Mouse (Mus musculus) liver, embryonic 13.5 days (tissue): ENCODE measurements around the gene B3gnt8. TPM values are rescaled to one million over a fixed set of nuclear protein-coding genes. Genes with fewer than 3 reads are reported as not detected.

ENCODE experiments used
- ATAC-seq: fragments of 200-750 bp; cut with Nextera tagmentation; 2 replicates; pipeline ENCODE4 v1.8.0; 2017; ENCODE audit warnings: low read depth, mild to moderate bottlenecking, moderate number of reproducible peaks, moderate library complexity
- DNase-seq: peaks from one replicate; pipeline ENCODE4 v3.0.0; 2022
- H3K27ac ChIP-seq: fragments of 300-500 bp; sonication (generic); 2 replicates; pipeline ENCODE4 v1.5.1; 2015; ENCODE audit warnings: moderate library complexity, mild to moderate bottlenecking, inconsistent platforms
- H3K27me3 ChIP-seq: fragments of 300-500 bp; sonication (generic); 2 replicates; pipeline ENCODE4 v1.6.1; 2015; ENCODE audit warnings: mild to moderate bottlenecking, inconsistent platforms
- H3K36me3 ChIP-seq: fragments of 300-500 bp; sonication (generic); 2 replicates; pipeline ENCODE4 v1.6.1; 2015; ENCODE audit warnings: mild to moderate bottlenecking, inconsistent platforms
- H3K4me1 ChIP-seq: fragments of 300-500 bp; sonication (generic); replicated peaks from 2 replicates; pipeline ENCODE4 v1.6.1; 2015; ENCODE audit warnings: inconsistent platforms
- H3K4me2 ChIP-seq: fragments of 300-500 bp; sonication (generic); 2 replicates; pipeline ENCODE4 v1.6.1; 2015; ENCODE audit warnings: inconsistent platforms, mild to moderate bottlenecking, moderate library complexity
- H3K4me3 ChIP-seq: fragments of 300-500 bp; sonication (generic); replicated peaks from 2 replicates; pipeline ENCODE4 v1.5.1; 2015; ENCODE audit warnings: mild to moderate bottlenecking, inconsistent platforms
- H3K9ac ChIP-seq: fragments of 300-500 bp; sonication (generic); 2 replicates; pipeline ENCODE4 v1.6.1; 2015; ENCODE audit warnings: mild to moderate bottlenecking, inconsistent platforms
- H3K9me3 ChIP-seq: fragments of 300-500 bp; sonication (generic); replicated peaks from 2 replicates; pipeline ENCODE4 v1.6.1; 2016; ENCODE audit warnings: inconsistent platforms
- WGBS: fragments of 180-500 bp; shearing (Covaris S2); methylation state at CpG from one replicate; pipeline ENCODE4 v1.1.7; 2015; ENCODE audit not compliant: insufficient replicate concordance; 5-methylcytosine and 5-hydroxymethylcytosine counted together
- polyA plus RNA-seq: library from polyadenylated mRNA; unstranded; fragments of >200 nt; fragmentation: Nextera tagmentation; extraction: Ambion mirVana; gene quantifications from 2 replicates; pipeline ENCODE4 v1.2.1, GENCODE M21; 2015

The B3gnt8 gene
- polyA plus RNA-seq, 1 experiment from 2014 or later: 2.2 TPM

DNA sequence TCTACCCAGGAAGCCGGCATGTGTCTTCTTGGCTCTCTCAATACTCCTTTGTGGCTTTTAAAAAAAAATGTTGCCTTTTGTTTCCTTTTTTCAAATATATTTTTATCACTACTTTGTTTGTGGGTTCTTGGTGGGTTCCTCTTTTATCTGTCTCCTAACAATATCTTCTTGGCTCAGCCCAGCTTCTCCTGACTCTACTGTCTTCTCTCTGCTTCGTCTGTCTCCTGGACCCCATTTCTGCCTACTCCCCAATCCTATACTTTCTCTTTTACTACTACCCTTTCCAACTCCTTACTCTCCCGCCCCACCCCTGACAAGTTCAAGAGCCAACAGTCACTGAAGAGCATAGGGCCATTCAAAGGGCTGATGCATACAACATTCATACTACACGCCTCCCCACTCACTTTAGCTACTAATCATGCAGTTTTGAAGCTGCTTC lies 19.8 kb upstream of the B3gnt8 start:
- Histone ChIP-seq H3K36me3 (no peaks in the 10 kb centered on the region), H3K9me3 (no peaks in the 10 kb centered on the region), H3K27me3 (no peaks in the 10 kb centered on the region), H3K4me3 (no peak overlapping the region), H3K27ac (no peak overlapping the region), H3K9ac (no peak overlapping the region), H3K4me2 (no peak overlapping the region), H3K4me1 (peaks cover 14% of the 10 kb centered on the region)
- DNase-seq: no peak
- ATAC-seq: no peak
- 18% methylated on average over 4 of the region's 4 CpGs for WGBS

- H3K27ac ChIP-seq: no peak overlapping the region
- no peaks in the 10 kb centered on the region for H3K9me3 ChIP-seq
- DNase-seq (no peak), ATAC-seq (no peak)
- H3K4me3 ChIP-seq: no peak overlapping the region
- H3K4me2 ChIP-seq: no peak overlapping the region
- 49% methylated on average over 2 of the region's 2 CpGs for WGBS
- H3K9ac ChIP-seq: no peak overlapping the region
- no peaks in the 10 kb centered on the region for H3K27me3 ChIP-seq
- H3K36me3 ChIP-seq: no peaks in the 10 kb centered on the region
- peaks cover 14% of the 10 kb centered on the region for H3K4me1 ChIP-seq
Observed at GRCm38 (mm10) chr7:25607196-25607595, 19.3 kb upstream of the B3gnt8 start.

DNA sequence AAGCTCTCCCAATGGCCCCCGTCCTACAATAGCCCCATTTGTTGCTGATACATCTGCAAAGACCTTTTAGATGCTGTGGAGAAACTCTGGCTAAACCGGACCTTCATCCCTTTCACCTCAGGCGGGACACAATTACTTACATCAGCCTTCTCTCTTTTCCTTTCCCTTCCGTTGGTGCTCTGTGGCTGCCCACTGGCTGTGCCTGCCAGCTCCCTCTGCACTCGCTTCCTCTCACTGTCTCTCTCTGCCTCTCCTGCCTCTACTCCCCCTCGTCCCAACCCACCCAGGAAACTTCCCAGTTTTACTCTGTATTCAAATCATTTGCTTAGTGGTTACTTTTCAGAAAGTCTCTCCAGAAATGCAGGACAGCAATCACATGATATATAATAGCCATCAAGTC lies 16.4 kb upstream of the B3gnt8 start:
- no peak for ATAC-seq
- Histone ChIP-seq H3K4me2 (no peak overlapping the region), H3K27ac (no peak overlapping the region), H3K9me3 (no peaks in the 10 kb centered on the region), H3K36me3 (no peaks in the 10 kb centered on the region), H3K9ac (no peak overlapping the region), H3K27me3 (no peaks in the 10 kb centered on the region), H3K4me3 (no peak overlapping the region), H3K4me1 (peaks cover 14% of the 10 kb centered on the region)
- 26% methylated on average over 6 of the region's 6 CpGs for WGBS
- DNase-seq: no peak

DNA sequence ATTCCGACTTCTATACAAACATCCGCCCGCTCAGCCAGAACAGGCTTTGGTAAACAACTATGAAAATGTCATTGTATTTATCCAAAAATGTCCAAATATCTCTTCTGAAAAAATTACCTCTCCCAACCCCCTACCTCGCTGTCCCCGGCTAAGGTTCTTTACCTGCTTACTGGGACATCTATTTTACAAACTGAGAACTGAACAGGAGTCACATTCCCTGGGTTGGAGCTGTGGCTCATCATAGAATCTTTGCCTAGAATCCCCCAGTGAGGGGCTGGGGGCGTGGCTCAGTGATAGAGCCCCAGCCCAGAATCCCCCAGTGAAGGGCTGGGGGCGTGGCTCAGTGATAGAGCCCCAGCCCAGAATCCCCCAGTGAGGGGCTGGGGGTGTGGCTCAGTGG lies 15.0 kb upstream of the B3gnt8 start:
- WGBS: 50% methylated on average over 7 of the region's 7 CpGs
- H3K4me1 ChIP-seq: peaks cover 22% of the 10 kb centered on the region
- no peaks in the 10 kb centered on the region for H3K9me3 ChIP-seq
- H3K9ac ChIP-seq: no peak overlapping the region
- H3K4me2 ChIP-seq: no peak overlapping the region
- no peaks in the 10 kb centered on the region for H3K27me3 ChIP-seq
- DNase-seq (no peak), ATAC-seq (no peak)
- no peak overlapping the region for H3K27ac ChIP-seq
- no peak overlapping the region for H3K4me3 ChIP-seq
- no peaks in the 10 kb centered on the region for H3K36me3 ChIP-seq

DNA sequence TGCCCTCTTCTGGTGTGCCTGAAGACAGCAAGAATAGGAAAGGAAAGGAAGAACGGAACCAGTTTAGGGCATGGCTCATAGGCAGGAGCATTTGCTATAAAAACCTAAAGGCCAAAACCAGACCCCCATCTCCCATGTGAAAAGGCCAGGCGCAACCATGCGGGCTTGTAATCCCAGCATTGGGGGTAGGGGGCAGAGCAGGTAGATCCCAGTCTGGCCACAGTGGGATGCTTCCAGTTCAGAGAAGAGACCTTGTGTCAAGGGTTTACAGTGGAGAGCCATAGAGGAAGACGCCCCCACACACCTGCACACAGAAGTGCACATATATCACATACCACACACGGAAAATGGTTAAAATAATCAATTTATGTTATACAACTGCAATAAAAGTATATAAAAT lies 12.4 kb upstream of the B3gnt8 start:
- Histone ChIP-seq H3K4me2 (no peak overlapping the region), H3K4me1 (peaks cover 19% of the 10 kb centered on the region), H3K9me3 (no peaks in the 10 kb centered on the region), H3K27me3 (no peaks in the 10 kb centered on the region), H3K27ac (no peak overlapping the region), H3K36me3 (no peaks in the 10 kb centered on the region), H3K9ac (no peak overlapping the region), H3K4me3 (no peak overlapping the region)
- ATAC-seq (no peak), DNase-seq (no peak)
- 75% methylated on average over 5 of the region's 5 CpGs for WGBS

GRCm38 (mm10) chr7:25614831-25615705 lies 11.4 kb upstream of the B3gnt8 start:
- Histone ChIP-seq H3K4me2 (no peak overlapping the region), H3K4me3 (no peak overlapping the region), H3K4me1 (peaks cover 22% of the 10 kb centered on the region), H3K27ac (no peak overlapping the region), H3K36me3 (no peaks in the 10 kb centered on the region), H3K9me3 (no peaks in the 10 kb centered on the region), H3K27me3 (no peaks in the 10 kb centered on the region), H3K9ac (no peak overlapping the region)
- WGBS: 52% methylated on average over 21 of the region's 21 CpGs
- ATAC-seq (no peak), DNase-seq (no peak)

DNA sequence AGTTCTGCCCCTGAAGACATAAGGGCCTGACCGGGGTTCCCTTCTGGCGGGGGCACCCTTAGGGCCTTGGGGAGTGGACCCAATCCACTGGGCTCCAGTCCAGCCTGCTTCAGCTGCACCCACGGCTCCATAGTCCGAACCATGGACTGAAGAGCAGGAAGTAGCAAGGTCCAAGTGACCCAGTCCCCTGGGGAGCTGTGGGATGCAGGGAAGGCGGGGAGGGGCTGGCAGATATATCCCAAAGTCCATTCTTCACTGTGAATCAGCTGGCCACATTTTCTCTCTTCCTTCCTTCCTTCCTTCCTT lies 10.8 kb upstream of the B3gnt8 start, which contains the start of gene Erich4:
TSS of gene Erich4 (minus strand) at position 187 of the 306 bp plus-strand sequence.
- H3K9me3 ChIP-seq: no peaks in the 10 kb centered on the region
- DNase-seq: no peak

DNA sequence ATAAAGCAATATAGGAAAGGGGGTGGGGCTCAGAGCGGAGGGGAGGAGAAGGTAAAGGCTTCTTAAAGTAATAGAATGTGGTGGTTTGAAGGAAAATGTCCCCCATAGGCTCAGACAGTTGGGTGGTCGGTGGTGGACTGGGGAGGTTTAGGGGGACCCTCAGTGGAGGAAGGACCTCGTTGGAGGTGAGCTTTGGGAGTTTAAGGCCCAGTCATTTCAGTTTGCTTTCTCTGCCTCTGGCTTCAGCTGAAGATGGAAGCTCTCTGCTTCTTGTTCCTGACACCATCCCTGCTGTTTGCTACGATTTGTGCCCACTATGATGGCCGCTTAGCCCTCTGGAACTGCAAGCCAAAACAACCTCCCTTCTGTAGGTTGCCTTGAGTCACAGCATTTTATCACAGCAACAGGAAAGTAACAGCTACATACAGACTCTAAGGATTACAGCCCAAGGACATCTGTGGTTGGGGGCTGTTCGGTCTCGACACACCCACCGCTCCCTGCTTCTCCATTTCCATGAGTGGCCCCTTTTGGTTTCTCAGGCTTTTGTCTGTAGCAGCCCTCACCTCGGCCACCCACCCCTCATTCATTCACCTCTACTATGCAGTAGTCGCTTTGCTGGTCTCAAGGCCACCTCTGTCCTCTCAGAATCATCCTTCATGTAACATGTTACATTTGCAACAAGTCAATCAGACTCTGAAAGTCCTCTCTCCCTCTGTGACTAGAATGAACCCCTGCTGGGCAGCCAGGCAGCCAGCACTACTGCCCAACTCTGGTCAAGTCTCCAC lies 8.9 kb upstream of the B3gnt8 start:
- no peaks in the 10 kb centered on the region for H3K27me3 ChIP-seq
- no peak overlapping the region for H3K9ac ChIP-seq
- H3K9me3 ChIP-seq: no peaks in the 10 kb centered on the region
- no peak overlapping the region for H3K4me3 ChIP-seq
- H3K4me2 ChIP-seq: no peak overlapping the region
- H3K4me1 ChIP-seq: peaks cover 24% of the 10 kb centered on the region
- WGBS: 69% methylated on average over 10 of the region's 10 CpGs
- ATAC-seq (no peak), DNase-seq (no peak)
- no peak overlapping the region for H3K27ac ChIP-seq
- peaks cover 9% of the 10 kb centered on the region; the same call in 1 of the 2 replicates for H3K36me3 ChIP-seq

More for the DNA sequence above, 10.8 kb upstream of the B3gnt8 start, which contains the start of gene Erich4:
- Histone ChIP-seq H3K27ac (no peak within 1 kb of the TSS), H3K4me1 (peaks cover 24% of the 10 kb centered on the region), H3K4me2 (no peak within 1 kb of the TSS), H3K27me3 (no peaks in the 10 kb centered on the region), H3K9ac (no peak within 1 kb of the TSS), H3K36me3 (no peaks in the 10 kb centered on the region), H3K4me3 (no peak within 1 kb of the TSS)
- no peak for ATAC-seq
- 62% methylated on average over 5 of the region's 5 CpGs for WGBS

DNA sequence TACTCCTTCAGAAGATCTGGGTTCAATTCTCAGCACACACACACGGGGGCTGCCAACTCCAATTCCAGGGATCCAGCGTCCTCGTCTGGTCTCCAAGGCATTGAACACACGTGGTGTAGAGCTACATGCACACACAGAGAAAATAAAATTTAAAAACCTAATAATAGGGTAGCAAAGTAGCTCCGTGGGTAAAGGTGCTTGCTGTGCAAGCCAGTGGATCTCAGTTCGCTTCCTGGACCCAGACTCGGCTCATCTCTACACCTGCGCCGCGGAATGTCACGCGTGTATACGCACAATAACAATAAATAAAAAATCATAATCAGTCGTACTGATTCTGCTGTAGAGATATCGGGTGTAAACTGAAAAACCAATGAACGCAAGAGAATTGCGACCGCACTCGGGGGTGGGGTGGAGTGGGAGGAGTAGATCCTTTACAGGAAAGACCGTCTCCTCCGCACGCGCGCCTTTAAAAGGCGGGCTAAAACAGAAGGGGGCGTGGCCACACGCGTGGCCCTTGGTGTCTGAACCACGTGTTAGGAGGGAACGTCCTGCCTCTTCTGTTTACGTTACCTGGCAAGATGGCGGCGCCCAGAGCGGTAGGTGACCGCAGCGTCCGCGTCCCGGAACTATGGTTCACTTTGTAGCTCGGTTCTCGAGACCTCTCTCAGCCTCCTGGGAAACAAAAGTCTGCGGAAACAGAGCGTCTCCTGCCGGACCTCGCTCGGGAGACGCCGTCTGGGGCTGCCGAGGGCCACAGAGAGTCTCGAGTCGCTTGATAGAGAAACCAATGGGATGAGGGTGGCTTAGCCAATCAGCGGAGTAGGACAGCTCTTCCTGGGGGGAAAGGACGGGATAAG lies 7.4 kb upstream of the B3gnt8 start, which contains the start of gene Dmac2:
TSS of gene Dmac2 (plus strand) at position 550 of the 857 bp plus-strand sequence.
- DNase-seq (peak; percentile 87), ATAC-seq (peak; percentile 90)
- peaks cover 13% of the 10 kb centered on the region; the same call in 1 of the 2 replicates for H3K36me3 ChIP-seq
- peak within 1 kb of the TSS; percentile 67 for H3K4me3 ChIP-seq
- 1% methylated on average over 53 of the region's 53 CpGs for WGBS
- H3K27me3 ChIP-seq: no peaks in the 10 kb centered on the region
- peaks cover 24% of the 10 kb centered on the region for H3K4me1 ChIP-seq
- H3K27ac ChIP-seq: no peak within 1 kb of the TSS
- H3K9me3 ChIP-seq: no peaks in the 10 kb centered on the region
- peak within 1 kb of the TSS; percentile 59 for H3K9ac ChIP-seq
- H3K4me2 ChIP-seq: peak within 1 kb of the TSS; percentile 73

- peaks cover 14% of the 10 kb centered on the region; the same call in 1 of the 2 replicates for H3K36me3 ChIP-seq
- H3K9me3 ChIP-seq: no peaks in the 10 kb centered on the region
- peak overlapping the region; percentile 59 for H3K9ac ChIP-seq
- peaks cover 24% of the 10 kb centered on the region for H3K4me1 ChIP-seq
- DNase-seq: no peak
- H3K4me2 ChIP-seq: peak overlapping the region; percentile 73
- peak overlapping the region; percentile 67 for H3K4me3 ChIP-seq
- WGBS: 19% methylated on average over 5 of the region's 5 CpGs
- no peak overlapping the region for H3K27ac ChIP-seq
- ATAC-seq: no peak
- no peaks in the 10 kb centered on the region for H3K27me3 ChIP-seq
Observed at GRCm38 (mm10) chr7:25619722-25619991, 6.8 kb upstream of the B3gnt8 start.

DNA sequence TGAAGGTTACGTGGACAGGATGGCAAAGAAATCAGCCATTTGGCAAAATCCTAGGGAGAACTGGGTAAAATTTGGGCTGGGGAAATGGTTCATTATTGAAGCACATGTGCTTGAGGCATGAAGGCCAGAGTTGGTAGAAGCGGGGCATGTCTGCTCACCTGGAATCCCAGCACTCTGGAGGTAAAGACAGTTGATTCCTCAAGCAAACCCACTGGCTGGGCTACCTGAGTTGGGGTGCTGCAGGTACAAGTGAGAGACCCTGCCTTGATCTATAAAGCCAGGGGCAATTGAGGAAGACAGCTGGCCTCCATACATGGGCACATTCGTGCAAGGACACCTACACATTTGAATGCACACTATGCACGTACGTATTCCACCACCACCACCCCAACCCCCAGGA lies 6.4 kb upstream of the B3gnt8 start:
- H3K4me3 ChIP-seq: peak overlapping the region; percentile 67
- no peak overlapping the region; the same call in 1 of the 2 replicates for H3K9ac ChIP-seq
- H3K9me3 ChIP-seq: no peaks in the 10 kb centered on the region
- peak overlapping the region; percentile 73 for H3K4me2 ChIP-seq
- H3K27me3 ChIP-seq: no peaks in the 10 kb centered on the region
- ATAC-seq (no peak), DNase-seq (no peak)
- no peak overlapping the region for H3K27ac ChIP-seq
- peaks cover 24% of the 10 kb centered on the region for H3K4me1 ChIP-seq
- 80% methylated on average over 5 of the region's 5 CpGs for WGBS
- peaks cover 16% of the 10 kb centered on the region; the same call in 1 of the 2 replicates for H3K36me3 ChIP-seq
